Mouse (Mus musculus): Measurements from ENCODE around the gene Khsrp. TPM values are rescaled to one million over a fixed set of nuclear protein-coding genes. Genes with fewer than 3 reads are reported as not detected.

Gene Khsrp
- total and polyA plus RNA-seq, 2 experiments from 2014 or later, result 27.0 to 65.5 TPM

GRCm38 (mm10) chr17:56999414-56999813 lies 31.9 kb downstream of the Khsrp start:
- no peak for TF ChIP-seq CTCF (IDR thresholded peaks at IDR 0.05; ENCODE audit: low read depth)
- no peaks in the 10 kb centered on the region for H3K4me1 ChIP-seq (ENCODE audit: insufficient read depth)
- peaks cover 62% of the 10 kb centered on the region for H3K36me3 ChIP-seq (ENCODE audit: insufficient read depth)
- no peak overlapping the region for H3K4me2 ChIP-seq (ENCODE audit: low read depth)
- WGBS, result 96% methylated on average over 9 of the region's 9 CpGs
- DNase-seq (no peak), ATAC-seq (no peak)
- no peaks in the 10 kb centered on the region for H3K9me3 ChIP-seq (ENCODE audit: low read length)
- H3K4me3 ChIP-seq (ENCODE audit: low read depth, low read length), result no peak overlapping the region
- H3K27ac ChIP-seq (ENCODE audit: low read depth, low read length), result no peak overlapping the region
- no peaks in the 10 kb centered on the region for H3K27me3 ChIP-seq (ENCODE audit: insufficient read depth, low read length)
- H3K9ac ChIP-seq, result no peak overlapping the region

DNA sequence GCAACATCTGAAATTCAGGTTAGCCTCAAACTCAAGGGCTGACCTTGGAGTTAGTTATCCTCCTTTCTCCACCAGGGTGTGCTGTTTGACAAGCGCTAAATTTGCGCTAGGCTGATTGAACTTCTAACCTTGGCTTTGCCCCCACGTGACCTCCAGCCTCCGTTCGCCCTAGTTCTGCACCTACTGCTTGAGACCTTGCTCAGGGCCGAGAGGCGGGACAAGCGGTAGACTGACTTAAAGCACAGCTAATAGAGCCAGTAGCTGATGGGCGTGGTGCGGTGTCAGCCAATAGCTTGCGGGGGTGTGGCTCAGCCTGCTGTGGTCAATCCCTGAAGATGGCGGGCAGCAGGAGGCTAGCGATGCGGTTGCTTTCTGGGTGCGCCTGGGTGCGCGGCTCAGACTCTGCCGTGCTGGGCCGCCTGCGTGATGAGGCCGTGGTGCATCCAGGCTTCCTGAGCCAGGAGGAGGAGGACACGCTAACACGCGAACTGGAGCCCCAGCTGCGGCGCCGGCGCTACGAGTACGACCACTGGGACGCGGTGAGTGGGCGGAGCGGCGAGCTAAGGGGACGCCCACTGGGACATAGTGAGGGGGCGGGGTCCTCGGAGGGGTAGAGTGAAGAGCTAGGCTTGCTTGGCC lies 34.2 kb downstream of the Khsrp start, which contains the start of gene Alkbh7:
TSS of gene Alkbh7 (plus strand) at position 311 of the 639 bp plus-strand sequence.
- under 1% methylated on average over 38 of the region's 38 CpGs for WGBS
- Histone ChIP-seq H3K9me3 (ENCODE audit: low read length) (no peaks in the 10 kb centered on the region), H3K4me2 (ENCODE audit: low read depth) (peak within 1 kb of the TSS; percentile 73), H3K9ac (peak within 1 kb of the TSS; percentile 77), H3K27me3 (ENCODE audit: insufficient read depth, low read length) (no peaks in the 10 kb centered on the region), H3K4me3 (ENCODE audit: low read depth, low read length) (peak within 1 kb of the TSS; percentile 73), H3K36me3 (ENCODE audit: insufficient read depth) (peaks cover 63% of the 10 kb centered on the region), H3K27ac (ENCODE audit: low read depth, low read length) (peak within 1 kb of the TSS; percentile 80), H3K4me1 (ENCODE audit: insufficient read depth) (no peaks in the 10 kb centered on the region)
- ATAC-seq (peak; percentile 98), DNase-seq (peak; percentile 92)
- TF ChIP-seq CTCF (IDR thresholded peaks at IDR 0.05; ENCODE audit: low read depth), result peak; percentile 79

GRCm38 (mm10) chr17:56996506-56996905 lies 34.8 kb downstream of the Khsrp start:
- no peak for ATAC-seq
- H3K4me3 ChIP-seq (ENCODE audit: low read depth, low read length), result no peak overlapping the region

DNA sequence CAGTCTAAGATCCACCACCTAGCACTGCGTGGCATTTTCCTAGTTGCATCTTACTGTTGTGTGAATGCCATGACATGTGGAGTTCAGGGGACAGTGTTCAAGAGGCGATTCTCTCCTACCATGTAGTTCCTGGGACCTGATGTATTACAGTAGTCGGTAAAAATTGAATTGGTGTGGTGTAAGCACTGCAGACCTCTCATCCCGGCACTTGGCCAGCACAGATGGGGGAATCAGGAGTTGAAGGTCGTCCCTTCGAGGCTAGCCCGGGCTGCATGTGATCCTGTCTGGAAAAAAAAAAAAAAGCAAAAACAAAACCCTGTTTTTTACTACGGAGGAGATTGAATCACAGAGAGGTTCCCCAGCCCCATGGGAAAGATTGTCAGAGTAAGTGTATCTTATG lies 36.3 kb downstream of the Khsrp start:
- no peak overlapping the region for H3K9ac ChIP-seq
- no peak for ATAC-seq
- no peaks in the 10 kb centered on the region for H3K9me3 ChIP-seq (ENCODE audit: low read length)
- DNase-seq, result no peak
- TF ChIP-seq CTCF (IDR thresholded peaks at IDR 0.05; ENCODE audit: low read depth), result no peak
- H3K36me3 ChIP-seq (ENCODE audit: insufficient read depth), result peaks cover 55% of the 10 kb centered on the region
- peaks cover 8% of the 10 kb centered on the region; the same call in 1 of the 2 replicates for H3K4me1 ChIP-seq (ENCODE audit: insufficient read depth)
- no peak overlapping the region for H3K4me2 ChIP-seq (ENCODE audit: low read depth)
- no peak overlapping the region for H3K27ac ChIP-seq (ENCODE audit: low read depth, low read length)
- H3K27me3 ChIP-seq (ENCODE audit: insufficient read depth, low read length), result no peaks in the 10 kb centered on the region
- WGBS, result 93% methylated on average over 8 of the region's 8 CpGs
- no peak overlapping the region for H3K4me3 ChIP-seq (ENCODE audit: low read depth, low read length)

More at GRCm38 (mm10) chr17:56996506-56996905, 34.8 kb downstream of the Khsrp start:
- H3K4me1 ChIP-seq (ENCODE audit: insufficient read depth), result no peaks in the 10 kb centered on the region
- peak overlapping the region; percentile 73; the same call in 1 of the 2 replicates for H3K4me2 ChIP-seq (ENCODE audit: low read depth)
- no peaks in the 10 kb centered on the region for H3K27me3 ChIP-seq (ENCODE audit: insufficient read depth, low read length)
- H3K36me3 ChIP-seq (ENCODE audit: insufficient read depth), result peaks cover 60% of the 10 kb centered on the region
- no peak overlapping the region for H3K9ac ChIP-seq
- H3K9me3 ChIP-seq (ENCODE audit: low read length), result no peaks in the 10 kb centered on the region
- no peak for TF ChIP-seq CTCF (IDR thresholded peaks at IDR 0.05; ENCODE audit: low read depth)
- WGBS, result 77% methylated on average over 2 of the region's 2 CpGs
- no peak overlapping the region for H3K27ac ChIP-seq (ENCODE audit: low read depth, low read length)
- DNase-seq, result no peak

GRCm38 (mm10) chr17:56990966-56991365 lies 40.4 kb downstream of the Khsrp start:
- ATAC-seq (no peak), DNase-seq (no peak)
- TF ChIP-seq CTCF (IDR thresholded peaks at IDR 0.05; ENCODE audit: low read depth), result no peak
- H3K9me3 ChIP-seq (ENCODE audit: low read length), result no peaks in the 10 kb centered on the region
- no peaks in the 10 kb centered on the region for H3K27me3 ChIP-seq (ENCODE audit: insufficient read depth, low read length)
- H3K36me3 ChIP-seq (ENCODE audit: insufficient read depth), result peaks cover 38% of the 10 kb centered on the region
- H3K9ac ChIP-seq, result peak overlapping the region; percentile 85
- 79% methylated on average over 2 of the region's 2 CpGs for WGBS
- H3K4me3 ChIP-seq (ENCODE audit: low read depth, low read length), result peak overlapping the region; percentile 69
- no peak overlapping the region for H3K27ac ChIP-seq (ENCODE audit: low read depth, low read length)
- peak overlapping the region; percentile 69 for H3K4me2 ChIP-seq (ENCODE audit: low read depth)
- peaks cover 8% of the 10 kb centered on the region; the same call in 1 of the 2 replicates for H3K4me1 ChIP-seq (ENCODE audit: insufficient read depth)

GRCm38 (mm10) chr17:56990115-56990746 lies 41.1 kb downstream of the Khsrp start, which contains the start of gene Clpp:
Gene Clpp (plus strand): TSS chr17:56990305.
- H3K9ac ChIP-seq, result peak within 1 kb of the TSS; percentile 85
- peak within 1 kb of the TSS; percentile 79 for H3K27ac ChIP-seq (ENCODE audit: low read depth, low read length)
- ATAC-seq, result peak; percentile 99
- H3K4me3 ChIP-seq (ENCODE audit: low read depth, low read length), result peak within 1 kb of the TSS; percentile 69
- H3K27me3 ChIP-seq (ENCODE audit: insufficient read depth, low read length), result no peaks in the 10 kb centered on the region
- H3K4me2 ChIP-seq (ENCODE audit: low read depth), result peak within 1 kb of the TSS; percentile 69
- H3K9me3 ChIP-seq (ENCODE audit: low read length), result no peaks in the 10 kb centered on the region
- TF ChIP-seq CTCF (IDR thresholded peaks at IDR 0.05; ENCODE audit: low read depth), result no peak
- peaks cover 31% of the 10 kb centered on the region for H3K36me3 ChIP-seq (ENCODE audit: insufficient read depth)
- peak; percentile 97 for DNase-seq
- H3K4me1 ChIP-seq (ENCODE audit: insufficient read depth), result peaks cover 8% of the 10 kb centered on the region; the same call in 1 of the 2 replicates
- 2% methylated on average over 52 of the region's 52 CpGs for WGBS
